Mouse (Mus musculus): ENCODE data around the gene Btbd3.

DNA sequence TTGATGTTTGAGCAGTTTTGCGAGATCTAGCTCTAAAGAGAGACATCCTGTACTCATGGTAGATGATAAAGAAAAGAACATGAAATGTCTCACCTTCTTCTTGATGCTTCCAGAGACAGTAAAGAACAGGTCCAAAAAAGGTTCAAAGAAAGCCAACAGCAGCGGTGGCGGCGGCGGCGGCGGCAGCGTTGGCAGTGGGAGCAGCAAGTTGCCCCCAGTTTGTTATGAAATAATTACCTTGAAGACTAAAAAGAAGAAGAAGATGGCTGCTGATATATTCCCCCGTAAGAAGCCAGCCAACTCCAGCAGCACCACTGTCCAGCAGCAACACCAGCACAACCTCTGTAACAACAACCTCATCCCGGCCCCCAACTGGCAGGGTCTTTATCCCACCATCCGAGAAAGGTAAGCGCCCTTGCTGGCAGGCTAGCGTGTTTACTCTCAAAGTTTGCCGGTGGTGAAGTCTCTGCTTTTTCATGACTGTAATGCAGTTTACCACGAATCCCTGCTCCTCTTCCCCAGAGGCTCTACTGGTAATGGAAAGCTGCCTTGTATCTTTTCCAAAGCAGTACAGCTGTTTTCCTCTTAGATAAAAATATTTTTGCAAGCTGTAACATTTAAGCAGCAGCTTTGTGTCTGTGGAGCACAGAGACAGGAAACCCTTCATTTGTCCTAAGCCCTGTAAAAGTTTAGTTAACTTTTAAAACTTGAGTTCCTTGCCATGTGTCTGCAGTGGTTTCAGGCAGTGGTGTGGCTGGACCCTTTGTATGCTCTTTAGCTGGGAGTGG lies 22.7 kb downstream of the Btbd3 start:
- no peak for TF ChIP-seq CTCF (IDR thresholded peaks at IDR 0.05; ENCODE audit: low read depth, low read length)
- TF ChIP-seq POLR2A (IDR thresholded peaks at IDR 0.05; ENCODE audit: insufficient read depth, low read length), result no peak
